Mouse (Mus musculus): ENCODE measurements at regions not wholly inside any gene's neighbourhood (a gene's known extent, or its start where the extent isn't known, plus 50 kb on each side); places are given as distances from the start of the nearest gene placed in this dataset.

- DNase-seq (ENCODE audit: low read depth), result no peak
Observed at GRCm38 (mm10) chr15:62216688-62217477, 1294.1 kb upstream of the A1bg start.

- no peak for DNase-seq (ENCODE audit: low read depth)
Observed at GRCm38 (mm10) chr15:62215616-62216398, 1293.0 kb upstream of the A1bg start.

- DNase-seq (ENCODE audit: low read depth), result no peak
Observed at GRCm38 (mm10) chr15:62214300-62214699, 1291.5 kb upstream of the A1bg start.

- DNase-seq (ENCODE audit: low read depth), result no peak
Observed at GRCm38 (mm10) chr15:62212283-62212910, 1289.6 kb upstream of the A1bg start.

GRCm38 (mm10) chr15:62209881-62210481 is 1287.2 kb upstream of the A1bg start:
- no peak for DNase-seq (ENCODE audit: low read depth)

- DNase-seq (ENCODE audit: low read depth), result no peak
Observed at GRCm38 (mm10) chr15:62209296-62209695, 1286.5 kb upstream of the A1bg start.

- no peak for DNase-seq (ENCODE audit: low read depth)
Observed at GRCm38 (mm10) chr15:62206502-62206902, 1283.7 kb upstream of the A1bg start.

GRCm38 (mm10) chr15:62203951-62204905 is 1281.4 kb upstream of the A1bg start:
- DNase-seq (ENCODE audit: low read depth), result no peak

- no peak for DNase-seq (ENCODE audit: low read depth)
Observed at GRCm38 (mm10) chr15:62202781-62203375, 1280.1 kb upstream of the A1bg start.

GRCm38 (mm10) chr15:62198721-62199120 is 1275.9 kb upstream of the A1bg start:
- no peak for DNase-seq (ENCODE audit: low read depth)

- no peak for DNase-seq (ENCODE audit: low read depth)
Observed at GRCm38 (mm10) chr15:62198194-62198593, 1275.4 kb upstream of the A1bg start.

- no peak for DNase-seq (ENCODE audit: low read depth)
Observed at GRCm38 (mm10) chr15:62195440-62195839, 1272.6 kb upstream of the A1bg start.

GRCm38 (mm10) chr15:62192706-62193105 is 1269.9 kb upstream of the A1bg start:
- no peak for DNase-seq (ENCODE audit: low read depth)

GRCm38 (mm10) chr15:62191641-62192040 is 1268.8 kb upstream of the A1bg start:
- no peak for DNase-seq (ENCODE audit: low read depth)

GRCm38 (mm10) chr15:62190977-62191614 is 1268.3 kb upstream of the A1bg start:
- peak; percentile 36 for DNase-seq (ENCODE audit: low read depth)

GRCm38 (mm10) chr15:62190224-62190910 is 1267.6 kb upstream of the A1bg start:
- no peak for DNase-seq (ENCODE audit: low read depth)

GRCm38 (mm10) chr15:62189565-62190181 is 1266.9 kb upstream of the A1bg start:
- DNase-seq (ENCODE audit: low read depth), result no peak

GRCm38 (mm10) chr15:62186548-62186947 is 1263.7 kb upstream of the A1bg start:
- DNase-seq (ENCODE audit: low read depth), result no peak

- DNase-seq (ENCODE audit: low read depth), result no peak
Observed at GRCm38 (mm10) chr15:62183803-62184202, 1261.0 kb upstream of the A1bg start.

Measured in c-Kit-positive CD71-negative TER-119-negative erythroid progenitor cells, embryonic 14.5 days (primary cell).